ENCODE assay signal across 26 mouse cellular contexts in the genomic region with DNA sequence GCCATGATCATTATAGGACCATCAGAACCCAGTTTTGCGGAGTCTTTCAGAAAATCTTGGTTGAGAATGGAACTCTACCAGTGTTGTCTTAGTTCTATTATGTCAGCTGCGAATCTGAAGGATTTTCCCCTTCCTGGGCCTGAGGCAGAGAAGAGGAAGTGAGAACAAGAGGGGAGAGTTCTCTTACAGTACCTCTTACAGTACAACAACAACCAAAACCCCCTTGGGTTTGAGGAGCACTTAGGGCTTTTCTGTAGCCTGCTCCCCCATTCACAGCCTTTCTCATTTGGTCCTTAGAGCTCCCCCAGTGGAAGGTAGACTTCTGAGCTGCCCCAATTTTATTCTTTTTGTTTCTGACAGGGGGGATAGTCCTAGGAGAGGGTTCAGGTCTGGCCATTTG. TPM values are rescaled to one million over a fixed set of nuclear protein-coding genes. Genes with fewer than 3 reads are reported as not detected.
DNase-seq lines count a peak whose midpoint lies in the region; ATAC-seq and TF ChIP-seq lines count a peak whose summit lies in the region.
"Had no signal": no experiment of that assay in that cellular context is flagged by ENCODE, and none has a peak within 500 bp of the region (broad histone marks: within the 10 kb centered on the region; RNA-seq: fewer than 3 reads in every experiment).

No protein-coding gene starts in this region.

- POLR2A ChIA-PET in Patski (lab: Charles Lee), result no interaction called here

- H3K36me3 ChIP-seq in liver, postnatal 0 days (replicated peaks; ENCODE audit: insufficient read depth, low read length), result no peaks in the 10 kb centered on the region
- H3K36me3 ChIP-seq in liver, embryonic 12.5 days, result no peaks in the 10 kb centered on the region
- H3K36me3 ChIP-seq in hindbrain, embryonic 12.5 days, result no peaks in the 10 kb centered on the region
- H3K36me3 ChIP-seq: embryonic facial prominence, embryonic 12.5 days; heart, embryonic 13.5 days; hindbrain, embryonic 13.5 days; neural tube, embryonic 13.5 days had no signal

- CTCF ChIA-PET in Patski (lab: Charles Lee), result no interaction called here

- no peak for DNase-seq in liver, postnatal 0 days
- DNase-seq in Patski (ENCODE audit: low read depth, low spot score), result no peak
- DNase-seq in thymus, postnatal 10 days (ENCODE audit: low spot score in 2 of 2), result no peak
- DNase-seq in testis, postnatal 10 days (ENCODE audit: low spot score), result no peak
- DNase-seq: adrenal gland, postnatal 25 days; cerebellum, adult 9-10 months; forebrain, postnatal 0 days; gastrocnemius, postnatal 25 days; heart, adult 2 months; heart, postnatal 14 days; kidney, adult 2 months; kidney, postnatal 10 days; lung, adult 18-20 months; lung, postnatal 14 days; midbrain, embryonic 14.5 days; thymus, postnatal 36 days had no signal

- H3K9ac ChIP-seq in liver, postnatal 0 days (replicated peaks), result no peak overlapping the region
- no peak overlapping the region for H3K9ac ChIP-seq in liver, embryonic 12.5 days
- H3K9ac ChIP-seq in hindbrain, embryonic 12.5 days, result no peak overlapping the region
- H3K9ac ChIP-seq: embryonic facial prominence, embryonic 12.5 days; forebrain, postnatal 0 days; heart, embryonic 13.5 days; hindbrain, embryonic 13.5 days; neural tube, embryonic 13.5 days had no signal

- H3K4me2 ChIP-seq in liver, postnatal 0 days (ENCODE audit: low read depth, low read length), result no peak overlapping the region
- no peak overlapping the region for H3K4me2 ChIP-seq in liver, embryonic 12.5 days
- no peak overlapping the region for H3K4me2 ChIP-seq in hindbrain, embryonic 12.5 days (replicated peaks)
- H3K4me2 ChIP-seq: embryonic facial prominence, embryonic 12.5 days; heart, embryonic 13.5 days; hindbrain, embryonic 13.5 days; neural tube, embryonic 13.5 days had no signal

- no peaks in the 10 kb centered on the region for H3K9me3 ChIP-seq in liver, postnatal 0 days (ENCODE audit: low read length)
- H3K9me3 ChIP-seq in liver, embryonic 12.5 days (replicated peaks), result no peaks in the 10 kb centered on the region
- H3K9me3 ChIP-seq in hindbrain, embryonic 12.5 days (replicated peaks), result no peaks in the 10 kb centered on the region
- H3K9me3 ChIP-seq: embryonic facial prominence, embryonic 12.5 days; heart, embryonic 13.5 days; hindbrain, embryonic 13.5 days; neural tube, embryonic 13.5 days had no signal

- WGBS in liver, postnatal 0 days (ENCODE audit: insufficient replicate concordance), result 67% methylated on average over 2 of the region's 2 CpGs
- WGBS in liver, embryonic 12.5 days (ENCODE audit: insufficient replicate concordance), result 59% methylated on average over 2 of the region's 2 CpGs
- WGBS in hindbrain, embryonic 12.5 days, result 80% methylated on average over 2 of the region's 2 CpGs

- TF ChIP-seq EP300 in liver, postnatal 0 days (IDR thresholded peaks at IDR 0.05; ENCODE audit: low read depth), result no peak

- no peak overlapping the region for H3K4me3 ChIP-seq in liver, postnatal 0 days (ENCODE audit: low read depth, low read length)
- no peak overlapping the region for H3K4me3 ChIP-seq in liver, embryonic 12.5 days
- no peak overlapping the region for H3K4me3 ChIP-seq in hindbrain, embryonic 12.5 days
- H3K4me3 ChIP-seq: embryonic facial prominence, embryonic 12.5 days; heart, adult 2 months; heart, embryonic 13.5 days; hindbrain, embryonic 13.5 days; neural tube, embryonic 13.5 days had no signal

- in situ Hi-C loops in Patski (cut with MboI; ENCODE audit: low pct_unique_long_range_greater_than_20kb), result no loop called here

- TF ChIP-seq CTCF in liver, postnatal 0 days (IDR thresholded peaks at IDR 0.05; ENCODE audit: low read depth), result peak; percentile 24; the same call in 1 of the 2 replicates
- peak; percentile 8 for TF ChIP-seq CTCF in Patski (IDR thresholded peaks at IDR 0.05)

- H3K4me1 ChIP-seq in liver, postnatal 0 days (ENCODE audit: insufficient read depth), result peaks cover 4% of the 10 kb centered on the region; the same call in 1 of the 2 replicates
- 0 out of 2 replicates have a peak, but pooled peaks cover 5% of the 10 kb centered on the region for H3K4me1 ChIP-seq in liver, embryonic 12.5 days
- H3K4me1 ChIP-seq in hindbrain, embryonic 12.5 days, result no peaks in the 10 kb centered on the region
- H3K4me1 ChIP-seq: embryonic facial prominence, embryonic 12.5 days had no signal

- H3K27me3 ChIP-seq in liver, postnatal 0 days (ENCODE audit: insufficient read depth, low read length), result 0 out of 2 replicates have a peak, but pooled peaks cover 2% of the 10 kb centered on the region
- peaks cover 22% of the 10 kb centered on the region; the same call in 1 of the 2 replicates for H3K27me3 ChIP-seq in liver, embryonic 12.5 days (replicated peaks)
- H3K27me3 ChIP-seq in Patski, result peaks cover 50% of the 10 kb centered on the region
- peaks cover 13% of the 10 kb centered on the region for H3K27me3 ChIP-seq in hindbrain, embryonic 12.5 days

- no peak for ATAC-seq in liver, postnatal 0 days
- ATAC-seq in liver, embryonic 12.5 days, result no peak
- no peak for ATAC-seq in Patski
- 0 out of 2 replicates have a peak, but pooled peaks have one; percentile 24 for ATAC-seq in megakaryocyte, adult 5-6 weeks (ENCODE audit: poor library complexity, severe bottlenecking)
- ATAC-seq in hindbrain, embryonic 12.5 days (ENCODE audit: low FRiP score), result no peak
- ATAC-seq: forebrain, postnatal 0 days had no signal

- no peak overlapping the region for H3K27ac ChIP-seq in liver, postnatal 0 days (ENCODE audit: low read depth)
- no peak overlapping the region for H3K27ac ChIP-seq in liver, embryonic 12.5 days
- H3K27ac ChIP-seq in hindbrain, embryonic 12.5 days, result no peak overlapping the region
- H3K27ac ChIP-seq: embryonic facial prominence, embryonic 12.5 days; heart, adult 2 months; heart, embryonic 13.5 days; hindbrain, embryonic 13.5 days; neural tube, embryonic 13.5 days had no signal

RNA-seq across cellular contexts. Expression of a gene that starts 32.0 kb away (rescaled TPM):
- polyA plus RNA-seq in liver, postnatal 0 days (2015; fragmentation: Nextera tagmentation; extraction: Ambion mirVana), result 1.5 and 1.6 TPM in 2 replicates
- polyA plus RNA-seq in liver, embryonic 12.5 days (2016; fragmentation: Nextera tagmentation; extraction: Ambion mirVana), result 0.39 and 0.44 TPM in 2 replicates
- polyA plus RNA-seq in Patski (2021), result 0.12 TPM
- total RNA-seq in megakaryocyte, adult 5-6 weeks (2015), result 0.39 and 0.45 TPM in 2 replicates
- total RNA-seq in megakaryocyte, adult 5-6 weeks (2017), result 0.18 TPM in 1 of 2 replicates, not detected in the other
- 0.25 and 0.42 TPM in 2 replicates for polyA plus RNA-seq in hindbrain, embryonic 12.5 days (2016; fragmentation: Nextera tagmentation; extraction: Ambion mirVana)
- total RNA-seq: gastrocnemius, postnatal 25 days; layer of hippocampus, postnatal 25 days; megakaryocyte-erythroid progenitor cell, adult 5-6 weeks had no signal
- polyA plus RNA-seq: hindbrain, embryonic 13.5 days; neural tube, embryonic 13.5 days had no signal

RNA-seq across cellular contexts. Expression of a gene that starts 44.0 kb away (rescaled TPM):
- 57.4 and 61.0 TPM in 2 replicates for polyA plus RNA-seq in liver, postnatal 0 days (2015; fragmentation: Nextera tagmentation; extraction: Ambion mirVana)
- 114 and 115 TPM in 2 replicates for polyA plus RNA-seq in liver, embryonic 12.5 days (2016; fragmentation: Nextera tagmentation; extraction: Ambion mirVana)
- 135 TPM for polyA plus RNA-seq in Patski (2021)
- 59.4 and 72.9 TPM in 2 replicates for total RNA-seq in megakaryocyte, adult 5-6 weeks (2015)
- 177 and 179 TPM in 2 replicates for total RNA-seq in megakaryocyte, adult 5-6 weeks (2017)
- 366 and 375 TPM in 2 replicates for polyA plus RNA-seq in hindbrain, embryonic 12.5 days (2016; fragmentation: Nextera tagmentation; extraction: Ambion mirVana)

RNA-seq across cellular contexts. Expression of a gene that starts 57.0 kb away (rescaled TPM):
- polyA plus RNA-seq in liver, postnatal 0 days (2015; fragmentation: Nextera tagmentation; extraction: Ambion mirVana), result 0.39 and 0.55 TPM in 2 replicates
- 0.04 and 0.08 TPM in 2 replicates for polyA plus RNA-seq in liver, embryonic 12.5 days (2016; fragmentation: Nextera tagmentation; extraction: Ambion mirVana)
- polyA plus RNA-seq in Patski (2021), result 0.14 TPM
- total RNA-seq in megakaryocyte, adult 5-6 weeks (2015), result not detected in 2 replicates
- not detected in 2 replicates for total RNA-seq in megakaryocyte, adult 5-6 weeks (2017)
- polyA plus RNA-seq in hindbrain, embryonic 12.5 days (2016; fragmentation: Nextera tagmentation; extraction: Ambion mirVana), result 0.98 and 1.5 TPM in 2 replicates
- total RNA-seq: megakaryocyte-erythroid progenitor cell, adult 5-6 weeks had no signal
- polyA plus RNA-seq: liver, adult 2 months had no signal
